Mouse (Mus musculus): ENCODE measurements around the gene Dennd1a.

The Dennd1a gene

GRCm38 (mm10) chr2:38102674-38103073, 184.5 kb downstream of the Dennd1a start:
- no peak for DNase-seq

GRCm38 (mm10) chr2:38100289-38100688, 186.9 kb downstream of the Dennd1a start:
- no peak for DNase-seq

- DNase-seq: no peak
Measured at GRCm38 (mm10) chr2:38099120-38099773, 187.9 kb downstream of the Dennd1a start.

GRCm38 (mm10) chr2:38097469-38097868, 189.7 kb downstream of the Dennd1a start:
- no peak for DNase-seq

DNA sequence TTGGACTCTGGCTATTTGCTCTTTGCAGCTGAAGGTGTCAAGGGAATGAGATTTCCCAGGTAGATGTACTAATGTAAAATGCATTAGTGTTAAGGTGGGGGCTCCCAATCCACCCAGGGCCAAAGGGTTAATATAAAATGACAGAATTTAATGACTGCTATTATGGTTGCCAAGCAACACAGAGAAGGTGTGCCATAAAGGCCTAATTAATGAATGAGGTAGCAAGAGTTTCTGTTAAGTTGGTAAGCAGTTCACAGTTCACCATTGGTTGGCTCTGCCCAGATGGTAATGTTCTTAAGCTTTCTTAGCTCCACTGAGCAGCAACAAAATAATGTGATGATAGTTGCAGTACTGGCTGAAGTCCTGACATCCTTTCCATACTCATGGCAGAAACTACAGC, 190.9 kb downstream of the Dennd1a start:
- DNase-seq: no peak

DNA sequence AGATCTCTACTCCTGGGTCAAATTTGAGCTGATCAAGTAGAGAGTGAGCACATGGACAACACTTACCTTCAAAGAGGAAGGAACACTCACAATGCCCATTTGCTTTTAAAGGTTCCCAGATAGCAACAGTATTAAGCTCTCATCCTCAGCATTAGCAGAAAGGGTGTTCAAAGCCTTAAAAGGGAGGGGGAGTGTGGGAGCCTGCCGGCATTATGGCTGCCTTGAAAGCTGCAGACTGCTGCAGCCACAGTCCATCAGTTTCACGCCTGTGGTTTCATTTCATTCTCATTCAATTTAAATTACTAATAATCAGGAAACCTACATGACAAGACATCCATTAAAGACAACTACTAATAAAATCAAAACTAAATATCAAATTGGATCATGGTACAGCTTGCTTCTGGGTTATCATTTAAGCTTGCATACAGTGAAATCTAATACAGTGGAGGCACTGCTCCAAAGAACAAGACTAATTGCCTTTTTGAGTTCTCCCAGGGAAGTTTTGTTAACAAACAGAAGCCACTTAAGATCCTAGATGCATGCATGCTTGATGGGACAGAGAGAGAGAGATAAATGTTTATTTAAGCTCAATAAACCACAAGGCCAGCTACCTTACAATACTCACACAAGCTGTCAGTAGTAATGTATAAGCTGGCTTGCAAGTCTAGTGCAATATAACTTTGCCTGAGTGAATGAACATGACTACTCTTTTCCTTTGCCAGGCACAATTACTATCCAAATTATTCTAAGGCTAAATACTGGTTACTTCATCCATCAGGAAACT, 192.6 kb downstream of the Dennd1a start:
- DNase-seq: no peak

DNA sequence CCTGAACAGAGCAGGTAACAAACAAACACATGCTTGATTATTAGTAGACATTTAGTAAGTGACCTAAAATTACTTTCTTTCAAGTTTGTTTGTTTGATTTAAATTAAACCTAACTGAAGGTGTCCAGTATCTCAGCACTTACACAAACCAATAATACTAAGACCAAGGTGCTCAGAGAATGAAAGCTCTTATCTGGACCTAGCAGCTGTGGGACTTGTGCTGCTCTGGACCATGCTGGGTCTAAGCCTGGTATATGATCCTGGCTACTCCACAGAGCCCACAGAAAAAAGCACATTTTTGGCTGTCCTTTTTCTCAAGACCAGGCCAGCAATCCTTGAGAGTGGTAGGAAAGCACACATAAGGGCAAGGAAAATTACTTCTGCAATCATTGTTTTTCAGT, 193.2 kb downstream of the Dennd1a start:
- DNase-seq: no peak

GRCm38 (mm10) chr2:38093242-38093641, 193.9 kb downstream of the Dennd1a start:
- no peak for DNase-seq

- no peak for DNase-seq
Measured at GRCm38 (mm10) chr2:38088346-38088745, 198.8 kb downstream of the Dennd1a start.

- DNase-seq: no peak
Measured at GRCm38 (mm10) chr2:38085058-38085457, 202.1 kb downstream of the Dennd1a start.

DNA sequence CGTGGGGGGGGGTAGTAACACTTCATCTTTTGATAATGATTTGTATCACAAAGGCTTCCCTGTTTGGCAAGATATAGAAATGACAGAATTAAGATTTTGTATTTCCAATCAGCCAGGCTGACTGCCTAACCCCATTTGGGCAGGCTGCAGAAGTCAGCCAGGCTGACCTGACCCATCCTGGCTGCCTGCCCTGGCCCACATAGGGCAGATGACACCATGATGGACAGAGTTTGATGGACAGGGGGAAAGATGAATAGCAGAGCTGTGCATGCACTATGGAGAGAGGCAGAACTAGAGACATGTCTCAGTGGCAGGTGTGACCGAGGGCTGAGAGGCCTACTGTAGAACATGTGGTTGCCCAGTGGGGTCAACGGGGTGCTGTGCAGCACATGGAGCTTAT, 203.9 kb downstream of the Dennd1a start:
- no peak for DNase-seq

DNA sequence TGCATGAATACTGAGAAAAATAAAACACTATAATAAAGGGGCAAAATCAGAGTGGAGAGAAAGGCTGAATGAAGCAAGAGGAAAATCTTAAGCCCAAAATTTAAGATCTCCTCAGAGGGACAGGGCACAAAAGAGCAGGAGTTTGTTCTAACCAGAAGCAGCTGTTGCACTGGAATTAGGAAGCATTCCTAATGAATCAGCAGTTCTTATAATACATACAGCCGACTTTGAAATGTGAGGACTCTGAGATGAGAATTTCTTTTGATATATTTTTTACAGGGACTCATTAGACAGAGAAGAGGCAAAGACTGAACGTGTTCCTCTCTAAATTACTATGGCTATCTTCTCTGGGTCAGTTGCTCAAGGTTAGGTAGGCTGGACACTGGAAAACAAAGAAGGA, 212.7 kb downstream of the Dennd1a start:
- no peak for DNase-seq

DNA sequence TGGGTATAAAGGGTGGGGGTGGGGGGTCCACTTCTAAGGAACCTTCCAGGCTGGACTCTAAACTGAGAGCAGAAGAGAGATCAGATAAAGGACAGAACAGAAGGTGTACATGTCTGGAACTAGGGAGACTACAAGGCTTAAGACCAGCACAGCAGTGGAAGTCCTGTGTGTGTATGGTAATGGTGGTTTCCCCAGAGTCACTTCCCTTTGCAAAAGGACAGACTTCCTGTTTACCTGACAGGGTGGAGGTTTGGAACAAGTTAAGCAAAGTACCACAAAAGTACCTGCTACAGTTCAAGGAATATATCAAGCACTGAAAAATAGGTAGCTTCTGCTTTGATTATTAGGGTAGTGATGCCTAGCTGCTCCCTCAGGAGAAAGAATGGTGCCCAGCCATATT, 215.1 kb downstream of the Dennd1a start:
- DNase-seq: no peak

GRCm38 (mm10) chr2:38068171-38068572, 219.0 kb downstream of the Dennd1a start:
- DNase-seq: no peak

DNA sequence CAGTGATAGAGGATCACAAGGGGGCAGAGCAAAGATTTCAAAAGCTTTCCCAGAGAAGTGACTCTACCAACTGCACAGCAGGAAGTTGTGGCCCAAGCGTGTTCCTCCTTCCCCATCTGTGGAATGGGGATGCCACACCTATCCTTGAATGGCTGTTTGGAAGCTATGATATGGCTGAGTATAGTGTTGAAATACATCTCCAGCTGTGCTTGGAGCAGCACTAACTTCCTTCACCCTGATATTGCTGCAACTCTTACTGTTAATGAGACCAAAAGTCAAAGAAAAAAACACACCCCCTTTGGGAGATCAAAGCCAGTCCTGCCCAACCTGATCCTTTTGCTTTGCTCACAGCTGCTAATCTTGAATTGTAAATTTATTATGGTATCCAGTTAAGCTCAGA, 221.3 kb downstream of the Dennd1a start:
- DNase-seq: no peak

GRCm38 (mm10) chr2:38064266-38064665, 222.9 kb downstream of the Dennd1a start:
- no peak for DNase-seq

GRCm38 (mm10) chr2:38062156-38062555, 225.0 kb downstream of the Dennd1a start:
- no peak for DNase-seq

DNA sequence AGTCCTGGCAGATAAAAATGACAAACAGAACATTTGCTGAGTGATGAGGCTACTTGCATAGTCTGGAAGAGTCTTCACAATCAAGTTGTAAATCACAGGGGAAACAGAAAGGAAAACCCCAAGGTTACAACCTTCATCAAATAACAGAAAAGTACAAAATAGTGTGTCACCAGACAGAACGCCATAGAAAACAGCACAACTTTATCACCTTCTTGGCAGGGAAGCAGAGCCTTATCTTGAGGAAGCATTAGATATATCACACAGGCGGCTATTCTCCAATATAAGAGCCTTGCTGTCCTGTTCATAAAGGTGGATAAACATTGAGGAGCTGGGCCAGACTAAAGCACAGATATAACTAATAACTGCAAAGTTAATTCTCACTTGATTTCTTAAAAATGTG, 225.7 kb downstream of the Dennd1a start:
- DNase-seq: no peak

DNA sequence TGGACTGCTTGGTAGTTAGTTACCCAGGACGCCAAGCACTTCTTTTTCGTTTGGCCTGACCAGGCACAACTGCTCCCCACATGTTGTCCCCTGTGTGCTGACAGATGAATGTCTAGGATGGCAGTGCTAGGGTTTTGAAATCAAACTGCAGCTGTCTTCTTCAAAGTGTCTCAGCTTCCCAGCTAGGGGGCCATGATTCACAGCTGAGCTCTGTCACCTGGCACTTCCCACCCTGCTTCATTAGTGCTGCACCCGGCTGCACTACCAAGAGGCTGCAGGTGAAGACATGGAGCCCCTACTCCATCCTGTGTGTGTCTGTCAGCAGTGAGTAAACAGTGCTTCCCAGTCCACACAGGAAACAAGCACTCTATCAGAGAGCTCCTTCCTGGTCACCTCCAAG, 234.8 kb downstream of the Dennd1a start:
- DNase-seq: no peak

GRCm38 (mm10) chr2:38051485-38052085, 235.6 kb downstream of the Dennd1a start:
- no peak for DNase-seq

DNA sequence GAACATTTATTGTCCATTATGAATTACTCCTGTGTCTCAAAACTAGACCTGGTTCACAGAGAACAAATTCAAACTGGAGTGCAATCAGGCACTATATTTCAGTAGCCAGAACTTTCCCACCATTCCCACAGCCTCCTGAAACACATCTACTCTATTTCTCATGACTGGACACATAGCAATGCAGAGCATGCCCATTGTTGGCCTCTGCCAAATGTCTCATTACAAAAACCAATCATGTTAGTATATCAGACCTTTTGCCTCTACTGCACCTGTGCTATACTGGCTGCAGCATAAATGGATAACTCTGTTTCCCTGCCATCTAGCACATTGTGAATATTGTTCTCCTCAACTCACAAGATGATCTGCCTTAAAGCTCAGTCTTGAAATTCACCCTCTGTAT, 238.2 kb downstream of the Dennd1a start:
- no peak for DNase-seq

GRCm38 (mm10) chr2:38045286-38045685, 241.9 kb downstream of the Dennd1a start:
- no peak for DNase-seq

DNA sequence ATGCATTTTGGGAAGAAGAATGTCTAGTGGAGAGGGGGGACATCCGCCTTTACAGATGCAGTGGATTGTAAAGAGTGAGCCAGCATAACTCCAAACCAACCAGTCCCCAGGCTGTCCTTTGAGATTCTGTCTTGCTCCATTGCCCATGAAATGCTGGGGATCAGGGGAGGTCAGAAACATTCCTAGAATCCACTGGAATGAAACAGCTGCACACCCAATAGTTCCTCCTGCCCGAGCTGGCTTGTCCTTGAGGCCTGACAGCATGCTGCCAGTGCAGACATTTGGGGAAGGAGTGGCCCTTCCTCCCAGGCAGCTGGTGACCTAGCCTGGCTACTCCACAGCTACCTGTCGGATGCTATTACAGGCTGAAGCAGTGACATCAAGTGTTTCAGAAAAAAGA, 246.3 kb downstream of the Dennd1a start:
- DNase-seq: no peak

GRCm38 (mm10) chr2:38039621-38040020, 247.6 kb downstream of the Dennd1a start:
- no peak for DNase-seq

All from spleen, adult 18-20 months (tissue).